Mouse (Mus musculus) megakaryocyte, embryonic 14.5 days (primary cell): ENCODE measurements at regions not wholly inside any gene's neighbourhood (a gene's known extent, or its start where the extent isn't known, plus 50 kb on each side); places are given as distances from the start of the nearest gene placed in this dataset.

Experiments
- FLI1 ChIP-seq: IDR thresholded peaks from 2 replicates; pipeline ENCODE4 v1.6.1; 2012; ENCODE audit warnings: low read length, inconsistent platforms, mixed read lengths
- GATA1 ChIP-seq: IDR thresholded peaks from 3 replicates; pipeline ENCODE4 v1.6.1; 2012; ENCODE audit warnings: mixed read lengths, low read length, inconsistent platforms, borderline replicate concordance

- TF ChIP-seq GATA1 (no peak), FLI1 (no peak)
Observed at GRCm38 (mm10) chr9:112735761-112736160, 500.0 kb upstream of the Arpp21 start.
